Mouse (Mus musculus): ENCODE results near the gene Ubr2.

The Ubr2 gene

GRCm38 (mm10) chr17:46881728-46882127, 128.6 kb downstream of the Ubr2 start:
- DNase-seq (ENCODE audit: low read depth, low spot score), result no peak

- DNase-seq (ENCODE audit: low read depth, low spot score), result no peak
Observed at GRCm38 (mm10) chr17:46880322-46880721, 130.0 kb downstream of the Ubr2 start.

GRCm38 (mm10) chr17:46879841-46880311, 130.5 kb downstream of the Ubr2 start:
- DNase-seq (ENCODE audit: low read depth, low spot score), result no peak

Measured in forelimb bud, embryonic 11.5 days (tissue).